Mouse (Mus musculus): ENCODE results near the gene Oma1.

Oma1 gene

DNA sequence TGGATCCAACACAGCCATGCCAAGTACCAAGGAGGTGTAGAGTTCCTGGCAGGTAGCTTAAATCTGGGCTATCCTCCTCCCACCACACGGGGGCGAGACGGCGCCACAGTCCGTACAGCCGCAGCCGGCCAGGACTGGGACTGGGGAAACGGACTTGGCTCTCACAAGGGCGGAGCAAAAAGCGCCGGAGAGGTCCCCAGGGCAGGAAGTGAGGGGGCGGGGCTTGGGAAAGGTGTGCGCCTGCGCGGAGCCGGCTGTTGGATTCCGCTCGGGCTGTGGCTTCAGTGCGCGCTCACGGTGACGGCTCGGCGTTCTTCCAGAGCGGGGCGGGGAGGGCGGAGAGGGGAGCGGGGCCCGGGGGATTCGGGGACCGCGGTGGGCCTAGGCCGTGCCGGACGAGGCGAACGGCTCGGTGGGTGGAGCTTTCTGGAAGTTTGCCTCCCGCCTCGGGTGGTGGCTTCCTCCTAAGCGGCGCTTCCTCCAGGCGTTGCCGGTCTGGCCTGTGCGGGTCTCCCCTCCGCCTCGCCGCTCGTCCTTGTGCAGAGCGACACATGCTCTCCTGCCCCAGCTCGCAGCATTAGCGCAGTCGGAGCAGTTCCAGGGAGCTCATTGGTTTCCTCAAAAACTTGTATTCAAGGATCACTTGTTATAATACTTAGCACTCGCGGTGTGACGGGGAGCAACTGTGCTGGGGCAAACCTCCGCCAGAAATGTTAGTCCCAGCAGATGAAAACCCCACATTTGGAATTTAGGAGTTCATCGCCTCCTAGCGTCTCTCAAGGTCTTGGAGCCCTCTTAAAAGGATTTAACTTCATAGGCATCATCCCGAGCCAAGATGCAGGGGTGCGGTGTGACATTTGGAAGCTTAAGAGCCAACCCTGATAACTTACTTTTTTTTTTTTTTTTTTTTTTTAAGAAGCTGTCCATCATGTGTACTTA is at the start of gene Oma1:
TSS of gene Oma1 (plus strand) at position 226 of the 939 bp plus-strand sequence.
- peak; percentile 99 for DNase-seq

DNA sequence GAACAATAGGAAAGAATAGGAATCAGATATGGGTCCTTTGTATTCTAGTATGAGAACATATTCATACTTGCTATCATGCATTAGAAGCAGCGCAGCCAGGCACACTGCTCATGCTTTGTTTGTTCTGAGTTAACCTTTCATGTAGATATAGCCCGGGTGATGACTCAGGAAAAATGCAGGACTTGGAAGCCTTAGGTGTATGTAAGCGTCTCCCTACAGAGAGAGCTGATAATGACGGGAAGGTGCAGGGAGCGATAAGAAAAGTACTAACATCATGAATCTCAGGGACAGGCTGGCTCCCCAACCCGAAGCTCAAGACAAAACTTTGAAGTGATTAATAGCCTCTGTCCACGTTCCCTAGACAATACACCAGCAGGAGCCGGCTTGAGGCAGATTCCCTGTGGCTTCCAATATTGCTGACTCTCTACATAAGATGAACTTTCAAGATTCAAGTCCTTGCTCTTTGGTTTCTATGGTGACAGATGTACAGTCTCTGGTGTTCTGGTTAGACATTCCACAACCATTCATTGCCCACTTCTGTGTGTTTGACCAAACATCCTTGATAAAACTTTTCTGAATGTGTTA is 49.7 kb upstream of the Oma1 start:
- no peak for DNase-seq

DNA sequence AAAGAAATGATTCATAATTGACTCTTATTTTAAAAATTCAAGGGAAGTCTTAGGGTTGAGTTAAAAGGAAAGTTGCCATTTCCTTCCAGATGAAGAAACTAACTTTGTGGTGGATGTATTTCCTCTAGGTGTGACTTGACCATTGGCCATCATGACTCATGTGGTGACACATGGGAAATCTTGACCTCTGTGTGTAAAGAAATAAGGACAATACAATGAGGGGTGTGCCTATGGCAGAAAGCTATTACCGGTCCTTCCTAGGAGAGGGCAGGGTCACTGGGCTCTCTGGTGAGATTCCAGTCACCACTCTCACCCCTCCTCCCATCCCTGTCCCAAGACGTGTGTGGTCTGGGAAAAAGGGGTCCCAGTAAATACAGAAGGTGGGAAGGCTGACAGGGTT is 48.4 kb upstream of the Oma1 start:
- no peak for DNase-seq

DNA sequence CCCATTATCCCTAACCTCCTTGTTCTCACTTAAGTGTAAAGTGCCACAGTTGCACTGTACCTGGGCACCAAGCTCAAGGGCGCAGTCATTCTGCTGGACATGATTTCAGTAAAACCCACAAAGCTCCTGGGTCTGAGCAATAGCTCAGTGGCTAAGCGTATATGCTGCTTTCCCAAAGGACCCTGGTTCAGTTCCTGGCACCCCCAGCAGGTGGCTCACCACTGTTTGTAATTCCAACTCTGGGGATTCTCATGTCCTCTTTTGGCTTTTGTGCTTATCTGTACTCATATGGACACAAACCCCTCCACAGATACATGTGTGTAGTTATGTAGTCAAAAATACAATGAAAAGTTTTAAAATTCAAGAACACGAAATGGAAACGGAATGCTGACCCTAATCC is 44.3 kb upstream of the Oma1 start:
- peak; percentile 25 for DNase-seq

DNA sequence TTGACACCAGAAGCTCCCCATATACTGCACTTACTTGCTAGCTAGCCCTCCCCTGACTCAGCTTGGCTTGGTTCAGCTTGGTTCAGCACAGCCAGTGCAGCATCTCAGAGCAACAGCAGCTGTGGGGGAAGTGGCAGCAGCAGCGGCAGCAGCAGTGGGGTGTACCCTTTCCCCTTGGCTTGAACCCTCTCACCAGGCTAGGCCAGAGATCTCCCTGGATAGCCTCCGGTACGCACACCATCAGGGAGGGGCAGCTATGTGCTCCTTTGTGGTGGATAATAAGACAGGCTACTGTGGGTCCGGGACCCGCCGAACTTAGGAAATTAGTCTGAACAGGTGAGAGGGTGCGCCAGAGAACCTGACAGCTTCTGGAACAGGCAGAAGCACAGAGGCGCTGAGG is 40.6 kb upstream of the Oma1 start:
- no peak for DNase-seq

DNA sequence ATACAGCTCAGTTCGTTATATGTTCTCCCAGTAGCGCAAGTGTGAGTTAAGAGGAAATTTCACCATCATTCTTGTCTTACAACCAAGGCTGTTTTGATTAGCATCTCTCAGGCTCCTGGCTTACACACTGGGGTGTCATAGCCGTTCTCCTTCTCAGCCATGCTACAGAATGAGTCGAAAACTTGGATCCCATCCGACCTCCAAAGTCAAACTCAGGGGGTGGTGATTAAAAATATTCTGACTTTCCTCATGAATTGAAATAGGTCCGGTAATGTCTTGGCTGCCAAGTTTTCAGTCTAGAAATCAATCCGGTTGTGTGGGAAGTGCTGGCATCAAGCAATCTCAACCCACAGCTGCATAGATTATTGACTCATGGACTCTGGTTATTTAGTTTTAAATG is 25.3 kb upstream of the Oma1 start:
- DNase-seq, result no peak

DNA sequence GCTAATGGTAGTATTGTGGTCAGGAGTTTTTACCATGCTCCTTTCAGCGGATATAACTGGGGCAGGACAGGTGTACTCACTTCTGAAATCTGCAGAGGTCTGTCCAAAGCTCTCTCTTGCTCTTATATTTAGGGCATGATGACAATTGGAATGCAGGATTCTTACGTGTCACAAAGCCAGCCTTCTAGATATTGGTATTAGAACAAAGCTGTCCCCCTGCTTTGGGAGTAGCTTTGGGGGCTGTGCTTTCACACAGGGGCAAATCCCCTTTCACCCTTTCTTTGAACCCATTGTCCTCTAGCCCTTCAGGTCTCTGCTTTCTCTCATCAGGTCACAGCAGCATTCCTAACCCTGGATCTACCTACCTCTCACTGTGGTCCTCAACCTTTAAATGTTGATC is 22.8 kb upstream of the Oma1 start, which contains the start of gene 4921539E11Rik:
TSS of gene 4921539E11Rik (minus strand) at position 101 of the 400 bp plus-strand sequence.
- DNase-seq, result no peak

DNA sequence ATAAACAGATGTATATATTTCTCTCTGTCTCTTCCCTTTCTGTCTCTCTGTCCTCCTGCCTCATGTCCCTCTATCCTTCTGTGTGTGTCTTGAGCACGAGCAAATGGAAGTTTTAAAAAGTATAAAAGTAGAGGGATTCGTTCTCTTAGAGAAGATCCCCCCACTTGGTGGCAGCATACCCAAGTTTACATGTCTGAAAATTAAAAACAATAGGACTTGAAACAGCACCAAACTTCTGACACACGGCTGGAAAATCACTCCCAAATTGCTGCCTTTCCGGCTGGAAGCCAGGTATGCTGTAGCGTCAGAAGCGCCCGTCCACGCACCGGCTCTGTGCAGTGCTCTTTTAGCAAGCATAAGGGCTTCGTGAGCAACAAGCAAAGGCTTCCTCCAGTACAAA is 14.3 kb upstream of the Oma1 start:
- peak; percentile 53 for DNase-seq

DNA sequence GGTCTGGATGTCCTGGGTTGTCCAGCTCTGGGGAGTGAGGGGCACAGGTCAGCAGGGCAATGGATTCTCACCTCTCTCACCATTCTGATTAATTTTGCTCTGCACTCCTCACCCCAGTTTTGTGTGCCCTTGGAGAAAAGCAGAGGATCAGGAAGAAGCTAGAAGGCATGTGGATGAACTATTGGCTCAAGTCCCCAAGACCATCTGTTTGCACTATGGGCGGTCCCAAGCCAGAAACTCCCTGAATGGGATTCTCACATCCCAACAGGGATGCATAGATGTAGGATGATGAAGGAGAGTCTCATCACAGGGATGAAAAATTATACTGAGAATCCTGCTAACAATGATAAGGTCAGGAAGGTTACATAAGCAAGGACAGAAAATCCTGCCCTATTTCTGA is 9.8 kb upstream of the Oma1 start:
- no peak for DNase-seq

DNA sequence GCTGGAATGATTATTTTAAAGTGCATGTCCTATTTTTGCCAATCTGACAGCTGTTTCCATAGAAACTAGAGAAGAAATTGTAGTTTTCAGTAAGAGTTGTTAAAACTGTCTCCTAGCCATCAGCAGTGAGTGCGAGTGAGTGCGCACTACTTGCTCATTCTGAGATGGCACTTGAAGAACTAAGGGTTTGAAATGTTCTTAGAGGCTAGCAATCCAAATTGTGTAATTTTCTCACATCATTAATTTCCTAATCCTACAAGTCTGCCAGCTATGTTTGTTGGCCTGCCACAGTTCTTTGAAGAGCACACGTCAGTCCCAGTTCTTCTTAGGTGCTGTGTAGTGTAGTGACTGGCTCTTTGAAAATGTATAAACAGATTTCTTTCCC is 906 bp downstream of the Oma1 start:
- no peak for DNase-seq

DNA sequence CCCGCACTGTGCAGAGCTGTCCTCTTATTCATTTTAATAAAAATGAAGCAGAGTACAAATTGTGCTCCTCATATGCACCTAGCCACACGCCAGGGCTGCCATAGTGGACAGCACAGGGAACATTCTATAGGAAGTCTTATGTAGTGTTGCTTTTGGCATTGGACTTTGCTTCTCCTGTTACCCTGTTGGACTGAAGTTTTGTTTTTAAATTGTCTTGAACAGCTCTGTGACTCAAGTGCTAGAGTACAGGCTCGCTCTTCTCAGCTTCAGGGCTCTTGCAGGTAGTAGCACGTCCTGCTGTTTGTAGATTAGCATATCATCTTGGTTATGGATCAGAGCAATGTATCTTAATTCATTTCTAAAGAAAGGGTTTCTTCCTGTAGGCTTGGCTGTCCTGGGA is 2.2 kb downstream of the Oma1 start:
- no peak for DNase-seq

DNA sequence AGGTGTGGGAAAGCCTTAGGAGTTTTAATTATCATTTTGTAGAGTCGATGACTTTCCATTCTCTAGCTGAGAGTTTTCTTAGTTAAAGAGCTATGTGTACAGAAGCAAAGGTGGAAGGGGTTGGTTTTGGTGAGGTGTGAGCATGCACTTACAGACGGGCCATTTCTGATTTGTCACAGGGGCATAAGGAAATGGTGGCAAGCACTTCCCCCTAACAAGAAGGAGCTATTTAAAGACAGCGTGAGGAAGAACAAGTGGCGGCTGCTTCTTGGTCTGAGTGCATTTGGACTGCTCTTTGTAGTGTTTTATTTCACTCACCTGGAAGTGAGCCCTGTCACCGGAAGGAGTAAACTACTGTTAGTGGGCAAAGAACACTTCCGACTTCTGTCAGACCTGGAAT is 7.8 kb downstream of the Oma1 start:
- DNase-seq, result no peak

DNA sequence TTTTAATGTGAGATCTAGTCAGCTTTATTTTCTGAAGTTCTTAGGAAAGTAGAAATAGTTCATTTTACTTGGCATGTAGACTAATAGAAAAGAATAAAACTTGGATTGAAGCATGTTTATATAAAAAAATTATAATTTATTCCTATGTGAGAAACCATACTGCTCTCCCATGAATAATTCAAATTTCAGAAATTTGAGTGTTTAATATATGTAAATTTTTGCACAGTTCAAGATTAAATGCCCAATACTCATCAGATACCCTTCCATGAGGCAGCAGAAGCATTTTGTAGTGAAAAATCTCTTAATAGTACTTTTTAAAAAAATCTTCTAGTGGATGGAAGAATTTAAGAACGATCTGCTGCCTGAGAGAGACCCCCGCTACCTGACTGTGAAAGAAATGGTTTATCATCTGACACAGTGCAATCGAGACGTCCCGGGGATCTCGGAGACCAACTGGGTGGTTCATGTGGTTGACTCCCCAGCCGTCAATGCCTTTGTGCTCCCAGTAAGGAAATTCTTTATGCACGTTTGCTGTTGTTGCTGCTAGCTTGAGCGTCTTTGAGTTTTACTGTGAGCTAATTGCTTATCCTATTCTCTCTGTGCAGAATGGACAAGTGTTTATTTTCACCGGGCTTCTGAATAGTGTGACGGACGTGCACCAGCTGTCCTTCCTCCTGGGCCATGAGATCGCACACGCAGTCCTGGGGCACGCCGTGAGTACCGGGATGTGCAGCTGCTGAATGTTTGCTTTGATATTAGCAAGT is 11.3 kb downstream of the Oma1 start:
- DNase-seq, result no peak

DNA sequence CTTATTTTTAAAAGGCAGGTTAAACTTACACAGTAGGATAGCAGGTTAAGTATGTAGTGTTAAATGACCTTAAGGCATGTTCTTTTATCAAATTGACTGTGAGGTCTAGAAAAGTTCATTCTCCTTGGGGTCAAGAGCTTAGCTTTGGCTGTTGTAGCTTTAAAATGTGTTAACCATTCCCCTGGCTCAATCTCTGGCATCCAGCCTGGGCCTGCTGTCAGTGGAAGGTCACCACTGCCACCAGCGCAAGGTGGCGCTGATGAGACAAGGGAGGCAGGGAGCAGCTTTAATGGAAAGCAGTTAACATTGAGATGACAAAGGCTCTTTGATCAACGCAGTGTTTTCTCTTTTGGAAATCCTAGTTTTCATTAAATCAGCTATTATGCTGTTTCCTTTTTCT is 13.4 kb downstream of the Oma1 start:
- no peak for DNase-seq

DNA sequence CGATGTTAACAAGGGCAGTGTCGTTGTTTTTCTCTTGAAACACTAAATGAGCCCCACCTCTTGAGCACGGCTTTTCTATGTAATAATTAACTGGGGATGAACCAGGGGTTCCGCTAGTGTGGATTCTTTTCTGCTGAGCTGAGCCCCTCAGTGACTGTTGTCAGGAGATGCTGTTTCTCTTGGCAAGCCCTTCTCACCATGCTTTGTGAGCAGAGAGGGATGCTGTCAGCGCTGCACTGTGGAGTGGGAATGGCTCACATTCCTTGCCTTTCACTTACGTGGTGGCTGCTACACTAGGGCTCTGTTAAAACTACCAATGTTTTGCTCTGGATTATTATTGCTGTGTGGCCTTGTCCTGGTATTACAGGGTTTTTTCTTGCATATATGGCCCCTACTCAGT is 15.7 kb downstream of the Oma1 start:
- no peak for DNase-seq

DNA sequence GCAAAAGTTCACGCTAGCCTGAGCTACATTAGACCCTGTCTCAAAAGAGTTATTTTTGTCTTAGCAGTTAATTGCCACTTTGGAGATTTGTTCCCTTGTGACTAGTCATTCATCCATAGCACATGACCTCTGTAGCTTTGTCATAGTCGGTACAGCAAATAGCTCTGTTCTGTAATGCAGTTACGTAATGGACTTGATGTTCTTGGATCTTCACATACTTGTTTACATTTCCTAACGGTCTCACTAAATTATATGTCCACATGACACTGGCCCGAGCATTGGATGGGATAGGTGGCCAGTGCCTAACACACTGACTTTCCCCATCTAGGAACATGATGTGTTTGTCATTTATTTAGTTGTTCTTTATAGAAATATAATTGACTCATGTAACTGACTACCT is 21.5 kb downstream of the Oma1 start:
- no peak for DNase-seq

DNA sequence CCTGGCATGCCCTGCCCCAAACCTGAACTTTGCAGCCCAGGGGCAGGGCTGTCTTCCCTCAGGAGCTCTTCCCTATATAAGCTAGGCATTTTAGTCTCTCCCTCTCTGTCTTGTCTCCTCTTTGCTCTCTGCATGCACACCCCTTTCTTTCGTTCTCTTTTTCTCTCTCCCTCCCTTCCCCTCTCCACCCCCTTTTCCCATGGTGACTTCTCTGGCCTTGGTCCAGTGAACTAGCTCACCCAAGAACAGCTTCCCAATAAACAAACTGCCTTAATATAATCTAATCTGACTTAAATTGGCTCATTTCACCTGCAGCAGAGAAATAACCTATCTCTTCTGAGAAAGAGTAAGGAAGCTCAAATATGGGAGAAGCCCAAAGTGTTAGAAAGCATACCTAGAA is 27.1 kb downstream of the Oma1 start:
- no peak for DNase-seq

DNA sequence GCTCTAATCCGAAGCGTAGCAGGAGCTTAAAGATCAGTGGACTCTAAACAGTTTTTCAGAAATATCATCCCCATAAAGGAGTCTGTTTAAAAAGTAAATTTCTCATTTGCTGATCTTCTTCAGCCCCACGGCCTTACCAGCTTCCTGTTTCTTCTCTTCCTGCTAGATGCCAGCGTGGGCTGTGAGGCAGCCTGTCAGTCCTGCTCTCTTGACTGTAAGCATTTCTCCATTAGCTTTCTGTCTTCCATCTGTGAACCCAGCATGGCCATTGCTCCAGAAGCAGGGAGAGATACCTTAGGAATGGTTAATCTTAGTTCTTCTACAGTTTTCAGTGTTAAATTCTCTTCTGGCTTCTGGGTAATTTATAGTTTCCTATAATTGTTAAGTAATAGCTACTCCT is 28.0 kb downstream of the Oma1 start:
- DNase-seq, result no peak

DNA sequence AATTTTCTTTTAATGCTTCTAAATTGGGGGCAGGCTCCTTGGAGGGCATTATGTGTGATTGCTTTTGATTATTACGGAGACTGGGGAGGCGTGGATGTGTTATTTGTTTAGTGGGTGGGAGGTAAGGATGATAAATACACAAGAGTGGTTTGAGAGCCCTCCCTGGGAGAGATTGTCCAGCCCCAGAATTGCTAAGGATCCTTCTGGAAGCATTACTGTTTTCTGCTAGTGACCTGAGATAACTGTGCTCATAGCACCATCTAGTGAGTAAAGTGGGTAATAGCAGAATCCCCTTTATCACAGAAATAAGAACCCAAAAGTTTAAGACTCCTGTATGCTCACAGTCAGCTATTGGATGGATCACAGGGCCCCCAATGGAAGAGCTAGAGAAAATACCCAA is 32.4 kb downstream of the Oma1 start:
- DNase-seq, result no peak

DNA sequence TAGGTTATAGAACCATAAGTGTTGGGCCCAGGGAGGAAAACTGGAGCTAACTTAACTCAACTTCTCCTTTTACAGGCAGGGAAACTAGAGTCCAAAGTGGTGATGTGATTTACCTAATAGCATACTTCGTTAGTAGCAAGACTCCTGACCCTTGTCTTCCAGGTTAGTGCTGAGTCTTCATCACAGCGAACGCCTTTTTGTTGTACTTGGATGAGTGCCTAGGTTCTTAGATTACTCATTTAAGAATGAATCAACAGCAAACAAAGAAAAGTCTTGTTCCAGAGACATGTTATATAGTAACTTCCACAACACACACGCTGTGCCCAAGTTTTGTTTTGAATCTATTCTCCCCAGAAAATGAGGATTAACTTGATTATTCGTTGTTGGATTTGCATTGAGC is 33.2 kb downstream of the Oma1 start:
- DNase-seq, result no peak

DNA sequence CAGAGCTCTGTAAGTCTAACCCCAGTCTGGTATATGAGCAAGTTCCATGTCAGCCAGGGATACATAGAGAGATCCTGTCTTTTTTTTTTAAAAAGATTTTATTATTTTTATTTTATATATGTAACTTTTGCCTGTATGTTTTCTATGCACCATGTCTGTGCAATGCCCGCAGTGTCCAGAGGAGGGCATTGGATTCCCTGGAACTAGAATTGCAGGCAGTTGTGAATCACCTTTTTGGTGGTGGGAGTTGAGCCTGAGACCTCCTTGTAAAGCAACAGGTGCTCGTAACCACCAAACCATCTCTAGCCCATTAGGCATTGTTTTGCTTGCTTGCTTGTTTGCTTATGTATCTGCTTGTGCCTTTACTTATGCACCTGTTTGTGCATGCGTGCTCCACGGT is 35.6 kb downstream of the Oma1 start:
- no peak for DNase-seq

DNA sequence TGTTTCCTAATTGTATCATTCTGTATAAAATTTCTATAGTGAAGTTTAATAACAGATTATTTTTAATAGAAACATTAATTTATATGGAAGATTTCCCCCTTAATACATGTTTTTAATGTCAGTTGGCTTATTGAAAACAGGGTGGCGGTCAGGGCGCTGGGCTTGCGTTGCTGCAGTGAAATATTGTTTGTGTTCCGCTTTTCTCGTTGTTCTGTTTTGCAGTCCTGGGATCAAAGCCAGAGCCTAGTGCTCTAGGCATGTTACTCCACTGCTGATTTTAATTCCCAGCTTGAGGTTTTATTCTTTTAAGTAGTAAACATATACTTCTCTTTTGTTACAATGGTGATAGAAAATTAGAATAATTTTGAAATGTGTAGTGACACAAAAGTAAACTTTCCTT is 39.3 kb downstream of the Oma1 start:
- DNase-seq, result no peak

DNA sequence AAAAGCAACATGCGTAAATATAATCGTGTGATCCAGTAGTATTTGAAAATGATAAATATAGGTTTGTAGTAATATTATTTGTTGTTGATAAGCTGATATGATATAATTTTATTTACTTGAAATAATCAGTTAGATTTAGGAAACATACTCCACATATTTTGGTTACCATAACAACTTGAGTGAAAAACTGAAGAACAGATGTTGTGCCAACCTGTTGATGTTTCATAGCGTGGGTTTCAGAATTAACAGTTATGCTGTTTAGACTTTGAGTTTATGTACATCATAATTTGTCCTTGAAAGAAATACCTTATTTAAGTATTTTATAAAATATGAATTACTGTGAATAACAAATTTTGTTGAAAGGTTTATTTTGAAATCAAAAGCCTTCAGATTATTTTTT is 43.8 kb downstream of the Oma1 start:
- DNase-seq, result no peak

DNA sequence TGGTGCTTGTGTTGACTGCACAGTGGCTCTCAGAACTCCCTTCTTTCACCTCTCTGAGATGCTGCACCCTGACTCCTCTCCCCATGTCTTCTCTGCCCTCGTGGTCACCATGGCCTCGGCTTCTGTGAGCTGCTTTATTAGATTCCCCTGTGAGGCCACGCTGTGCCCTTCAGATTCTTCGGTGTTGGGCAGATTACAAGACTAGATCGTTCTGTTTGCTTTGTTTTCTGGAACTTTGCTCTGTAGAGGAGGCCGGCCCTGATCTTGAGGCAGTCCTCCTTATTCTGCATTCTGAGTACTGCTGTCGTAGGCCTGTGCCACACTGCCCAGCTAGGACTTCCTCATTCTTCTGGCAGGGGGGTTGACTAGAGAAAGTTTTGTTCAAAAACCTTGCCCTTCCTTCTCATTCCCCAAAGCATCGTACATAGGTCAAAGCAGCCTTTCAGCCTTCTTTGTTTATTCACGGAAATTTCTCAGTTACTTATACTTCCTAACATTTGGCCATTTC is 45.4 kb downstream of the Oma1 start:
- DNase-seq, result no peak
